Mouse (Mus musculus): ENCODE results near the gene G6pc2. TPM values are rescaled to one million over a fixed set of nuclear protein-coding genes. Genes with fewer than 3 reads are reported as not detected.

The G6pc2 gene
- total RNA-seq, 2 experiments from 2014 or later: not detected

GRCm38 (mm10) chr2:69234976-69235678 lies 24.3 kb downstream of the G6pc2 start:
- no peak for DNase-seq (ENCODE audit: low spot score in 2 of 2)

- DNase-seq (ENCODE audit: low spot score in 2 of 2): no peak
Measured at GRCm38 (mm10) chr2:69239315-69239714, 28.4 kb downstream of the G6pc2 start.

GRCm38 (mm10) chr2:69244924-69245323 lies 34.1 kb downstream of the G6pc2 start:
- no peak for DNase-seq (ENCODE audit: low spot score in 2 of 2)

GRCm38 (mm10) chr2:69247081-69247480 lies 36.2 kb downstream of the G6pc2 start:
- no peak for DNase-seq (ENCODE audit: low spot score in 2 of 2)

GRCm38 (mm10) chr2:69248221-69248755 lies 37.4 kb downstream of the G6pc2 start:
- DNase-seq (ENCODE audit: low spot score in 2 of 2): no peak

GRCm38 (mm10) chr2:69264069-69264618 lies 53.3 kb downstream of the G6pc2 start:
- DNase-seq (ENCODE audit: low spot score in 2 of 2): no peak

- DNase-seq (ENCODE audit: low spot score in 2 of 2): no peak
Measured at GRCm38 (mm10) chr2:69275875-69276274, 65.0 kb downstream of the G6pc2 start.

Other genes with a start within 250 kb of the G6pc2 start
- gene Nostrin, start 75.3 kb upstream of the G6pc2 start, total RNA-seq (2021): 1 to 10 TPM; 5.0 TPM
- gene Spc25, start 4.9 kb upstream of the G6pc2 start, total RNA-seq (2021): under 1 TPM; 0.81 to 0.91 TPM
- gene Abcb11, start 131.5 kb downstream of the G6pc2 start, total RNA-seq (2021): not detected
- under 1 TPM; 0.12 to 0.21 TPM for gene Dhrs9, start 169.4 kb downstream of the G6pc2 start, total RNA-seq (2021)

Data from left cerebral cortex, adult 18-20 months (tissue).